Mouse (Mus musculus) testis, adult 2 months (tissue): ENCODE results near the gene Lats2. TPM values are rescaled to one million over a fixed set of nuclear protein-coding genes. Genes with fewer than 3 reads are reported as not detected.

Source experiments
- H3K27ac ChIP-seq: fragments of 200-500 bp; 2 replicates; pipeline ENCODE4 v1.5.1; 2012; ENCODE audit warnings: low read depth, low read length; ENCODE audit not compliant: control insufficient read depth, insufficient read depth
- H3K27me3 ChIP-seq: fragments of 200-500 bp; 2 replicates; pipeline ENCODE4 v1.6.1; 2012; ENCODE audit warnings: mild to moderate bottlenecking, low read length, moderate library complexity; ENCODE audit not compliant: control insufficient read depth, insufficient read depth
- H3K36me3 ChIP-seq: fragments of 200-500 bp; 2 replicates; pipeline ENCODE4 v1.6.1; 2012; ENCODE audit warnings: mild to moderate bottlenecking, low read length; ENCODE audit not compliant: control insufficient read depth, insufficient read depth
- H3K4me1 ChIP-seq: fragments of 200-500 bp; 2 replicates; pipeline ENCODE4 v1.6.1; 2012; ENCODE audit warnings: low read length; ENCODE audit not compliant: control insufficient read depth, insufficient read depth
- H3K4me3 ChIP-seq: fragments of 200-500 bp; 2 replicates; pipeline ENCODE4 v1.5.1; 2012; ENCODE audit warnings: low read depth, mild to moderate bottlenecking, low read length, moderate library complexity, mixed read lengths; ENCODE audit not compliant: control insufficient read depth
- CTCF ChIP-seq: fragments of 200-500 bp; IDR thresholded peaks from 2 replicates; pipeline ENCODE4 v1.5.1; 2012; ENCODE audit warnings: low read depth, mild to moderate bottlenecking, inconsistent platforms, low read length, moderate library complexity; ENCODE audit not compliant: control insufficient read depth, insufficient read depth, insufficient replicate concordance
- POLR2A ChIP-seq: fragments of 200-500 bp; IDR thresholded peaks from 2 replicates; pipeline ENCODE4 v1.6.1; 2012; ENCODE audit warnings: low read depth, mild to moderate bottlenecking, inconsistent platforms, low read length, moderate library complexity; ENCODE audit not compliant: control insufficient read depth
- polyA plus RNA-seq: library from polyadenylated mRNA; depleted of rRNA; stranded (reverse); fragments of >200 nt; gene quantifications from 2 replicates; pipeline ENCODE4 v1.2.3, GENCODE M21; 2012

Gene Lats2
- polyA plus RNA-seq, 1 experiment = 74.4 TPM

GRCm38 (mm10) chr14:57716601-57717245, 41.5 kb downstream of the Lats2 start:
- H3K4me1 ChIP-seq = 0 out of 2 replicates have a peak, but pooled peaks cover 2% of the 10 kb centered on the region
- TF ChIP-seq CTCF (no peak), POLR2A (no peak)
- no peak overlapping the region for H3K27ac ChIP-seq
- H3K36me3 ChIP-seq = no peaks in the 10 kb centered on the region
- no peak overlapping the region for H3K4me3 ChIP-seq
- H3K27me3 ChIP-seq = no peaks in the 10 kb centered on the region

- Histone ChIP-seq H3K4me1 (0 out of 2 replicates have a peak, but pooled peaks cover 2% of the 10 kb centered on the region), H3K4me3 (peak overlapping the region; percentile 26; the same call in 1 of the 2 replicates)
- TF ChIP-seq CTCF = no peak
- no peak for TF ChIP-seq POLR2A
These were observed 45.3 kb downstream of the Lats2 start for GRCm38 (mm10) chr14:57712884-57713283.

GRCm38 (mm10) chr14:57711059-57711458, 47.1 kb downstream of the Lats2 start:
- TF ChIP-seq CTCF = no peak
- TF ChIP-seq POLR2A = no peak
- no peak overlapping the region for H3K4me3 ChIP-seq
- no peaks in the 10 kb centered on the region for H3K27me3 ChIP-seq
- H3K36me3 ChIP-seq = no peaks in the 10 kb centered on the region
- H3K27ac ChIP-seq = no peak overlapping the region
- H3K4me1 ChIP-seq = 0 out of 2 replicates have a peak, but pooled peaks cover 2% of the 10 kb centered on the region

More at GRCm38 (mm10) chr14:57712884-57713283, 45.3 kb downstream of the Lats2 start:
- no peaks in the 10 kb centered on the region for H3K36me3 ChIP-seq
- no peaks in the 10 kb centered on the region for H3K27me3 ChIP-seq
- no peak overlapping the region for H3K27ac ChIP-seq

GRCm38 (mm10) chr14:57709171-57709570, 49.0 kb downstream of the Lats2 start:
- TF ChIP-seq CTCF (no peak), POLR2A (no peak)
- Histone ChIP-seq H3K36me3 (no peaks in the 10 kb centered on the region), H3K27me3 (no peaks in the 10 kb centered on the region), H3K4me3 (no peak overlapping the region), H3K4me1 (0 out of 2 replicates have a peak, but pooled peaks cover 2% of the 10 kb centered on the region), H3K27ac (no peak overlapping the region)

- H3K27me3 ChIP-seq = no peaks in the 10 kb centered on the region
- TF ChIP-seq CTCF (no peak), POLR2A (no peak)
- no peak overlapping the region for H3K4me3 ChIP-seq
- no peaks in the 10 kb centered on the region for H3K36me3 ChIP-seq
- H3K27ac ChIP-seq = no peak overlapping the region
- H3K4me1 ChIP-seq = 0 out of 2 replicates have a peak, but pooled peaks cover 2% of the 10 kb centered on the region
These were observed 49.6 kb downstream of the Lats2 start for GRCm38 (mm10) chr14:57708580-57708979.

GRCm38 (mm10) chr14:57707100-57707893, 50.9 kb downstream of the Lats2 start:
- Histone ChIP-seq H3K4me1 (0 out of 2 replicates have a peak, but pooled peaks cover 2% of the 10 kb centered on the region), H3K27me3 (no peaks in the 10 kb centered on the region), H3K4me3 (no peak overlapping the region), H3K27ac (no peak overlapping the region), H3K36me3 (no peaks in the 10 kb centered on the region)
- TF ChIP-seq POLR2A = no peak
- TF ChIP-seq CTCF = no peak

- H3K4me3 ChIP-seq = no peak overlapping the region
- no peak overlapping the region for H3K27ac ChIP-seq
- 0 out of 2 replicates have a peak, but pooled peaks cover 2% of the 10 kb centered on the region for H3K4me1 ChIP-seq
- TF ChIP-seq CTCF (no peak), POLR2A (no peak)
- no peaks in the 10 kb centered on the region for H3K36me3 ChIP-seq
- H3K27me3 ChIP-seq = no peaks in the 10 kb centered on the region
These were observed 51.5 kb downstream of the Lats2 start for GRCm38 (mm10) chr14:57706760-57707099.
